Mouse (Mus musculus) embryonic facial prominence, embryonic 15.5 days (tissue): Measurements from ENCODE around the gene B3gnt3. TPM values are rescaled to one million over a fixed set of nuclear protein-coding genes. Genes with fewer than 3 reads are reported as not detected.

Source experiments
- ATAC-seq: fragments of 200-750 bp; cut with Nextera tagmentation; 2 replicates; pipeline ENCODE4 v1.8.0; 2017; ENCODE audit warnings: low read depth, moderate TSS enrichment; ENCODE audit not compliant: insufficient number of reproducible peaks, low FRiP score, low TSS enrichment
- H3K27ac ChIP-seq: fragments of 300-500 bp; sonication (generic); replicated peaks from 2 replicates; pipeline ENCODE4 v1.5.1; 2015; ENCODE audit warnings: mild to moderate bottlenecking, inconsistent platforms
- H3K27me3 ChIP-seq: fragments of 300-500 bp; sonication (generic); 2 replicates; pipeline ENCODE4 v1.6.1; 2015; ENCODE audit warnings: inconsistent platforms
- H3K36me3 ChIP-seq: fragments of 300-500 bp; sonication (generic); 2 replicates; pipeline ENCODE4 v1.6.1; 2015; ENCODE audit warnings: mild to moderate bottlenecking, inconsistent platforms
- H3K4me1 ChIP-seq: fragments of 300-500 bp; sonication (generic); 2 replicates; pipeline ENCODE4 v1.6.1; 2015; ENCODE audit warnings: inconsistent platforms
- H3K4me2 ChIP-seq: fragments of 300-500 bp; sonication (generic); replicated peaks from 2 replicates; pipeline ENCODE4 v1.6.1; 2015; ENCODE audit warnings: mild to moderate bottlenecking, inconsistent platforms
- H3K4me3 ChIP-seq: fragments of 300-500 bp; sonication (generic); replicated peaks from 2 replicates; pipeline ENCODE4 v1.5.1; 2015; ENCODE audit warnings: mild to moderate bottlenecking, inconsistent platforms
- H3K9ac ChIP-seq: fragments of 300-500 bp; sonication (generic); 2 replicates; pipeline ENCODE4 v1.6.1; 2015; ENCODE audit warnings: inconsistent platforms
- H3K9me3 ChIP-seq: fragments of 300-500 bp; sonication (generic); replicated peaks from 2 replicates; pipeline ENCODE4 v1.6.1; 2016; ENCODE audit warnings: inconsistent platforms
- WGBS: fragments of 180-500 bp; shearing (Covaris S2); methylation state at CpG from one replicate; pipeline ENCODE4 v1.1.7; 2015; 5-methylcytosine and 5-hydroxymethylcytosine counted together
- polyA plus RNA-seq: library from polyadenylated mRNA; unstranded; fragments of >200 nt; fragmentation: Nextera tagmentation; extraction: Ambion mirVana; gene quantifications from 2 replicates; pipeline ENCODE4 v1.2.1, GENCODE M21; 2015

Gene B3gnt3
- polyA plus RNA-seq, 1 experiment from 2014 or later = 1.1 TPM

GRCm38 (mm10) chr8:71728240-71728785 is 26.7 kb upstream of the B3gnt3 start:
- H3K27ac ChIP-seq = no peak overlapping the region
- ATAC-seq = no peak

GRCm38 (mm10) chr8:71725122-71725924 is 23.7 kb upstream of the B3gnt3 start, which contains the start of gene Fcho1:
Gene Fcho1, minus strand, starts transcription at chr8:71725716.
- Histone ChIP-seq H3K4me3 (peak within 1 kb of the TSS; percentile 59), H3K4me2 (peak within 1 kb of the TSS; percentile 86), H3K27ac (no peak within 1 kb of the TSS), H3K9me3 (no peaks in the 10 kb centered on the region), H3K9ac (peak within 1 kb of the TSS; percentile 24), H3K4me1 (peaks cover 19% of the 10 kb centered on the region), H3K36me3 (no peaks in the 10 kb centered on the region), H3K27me3 (peaks cover 29% of the 10 kb centered on the region)
- under 1% methylated on average over 54 of the region's 54 CpGs for WGBS
- ATAC-seq = peak; percentile 74

More at GRCm38 (mm10) chr8:71728240-71728785, 26.7 kb upstream of the B3gnt3 start:
- H3K4me1 ChIP-seq = peaks cover 19% of the 10 kb centered on the region
- H3K36me3 ChIP-seq = no peaks in the 10 kb centered on the region
- peak overlapping the region; percentile 54 for H3K4me2 ChIP-seq
- no peaks in the 10 kb centered on the region for H3K9me3 ChIP-seq
- peaks cover 32% of the 10 kb centered on the region for H3K27me3 ChIP-seq
- no peak overlapping the region for H3K9ac ChIP-seq
- 7% methylated on average over 20 of the region's 21 CpGs for WGBS
- H3K4me3 ChIP-seq = peak overlapping the region; percentile 31

- 59% methylated on average over 4 of the region's 4 CpGs for WGBS
- no peak for ATAC-seq
These were observed 22.8 kb upstream of the B3gnt3 start for GRCm38 (mm10) chr8:71724389-71724788.

DNA sequence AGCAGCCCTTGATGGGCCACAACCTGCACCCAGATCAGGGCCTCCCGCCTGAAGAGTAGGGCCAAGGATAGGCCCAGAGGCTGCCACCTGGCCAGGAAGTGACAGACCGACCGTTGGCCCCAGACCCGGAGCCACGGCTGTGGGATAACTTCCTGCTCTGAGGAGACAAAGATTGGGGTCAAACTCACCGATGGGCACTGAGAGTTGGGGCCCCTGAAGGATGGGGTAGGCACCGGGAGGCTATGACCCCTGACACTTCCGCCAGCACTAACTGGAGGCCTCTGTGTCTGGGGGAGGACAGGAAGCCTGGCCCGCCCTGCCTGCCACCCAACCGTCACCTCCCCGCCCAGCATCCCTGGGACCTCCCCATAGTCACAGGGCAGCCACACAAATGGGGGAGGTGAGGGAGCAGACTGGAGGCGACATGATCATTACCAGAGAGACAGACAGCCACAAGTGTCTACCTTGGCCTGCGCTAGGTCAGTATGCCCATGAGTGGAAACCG is 21.5 kb upstream of the B3gnt3 start:
- H3K4me2 ChIP-seq = no peak overlapping the region
- H3K9ac ChIP-seq = no peak overlapping the region
- no peak overlapping the region for H3K4me3 ChIP-seq
- no peaks in the 10 kb centered on the region for H3K9me3 ChIP-seq
- no peaks in the 10 kb centered on the region for H3K36me3 ChIP-seq
- no peak for ATAC-seq
- WGBS = 47% methylated on average over 14 of the region's 14 CpGs
- H3K4me1 ChIP-seq = peaks cover 10% of the 10 kb centered on the region
- H3K27ac ChIP-seq = no peak overlapping the region
- peaks cover 27% of the 10 kb centered on the region for H3K27me3 ChIP-seq

More at GRCm38 (mm10) chr8:71724389-71724788, 22.8 kb upstream of the B3gnt3 start:
- Histone ChIP-seq H3K27ac (no peak overlapping the region), H3K4me1 (peaks cover 19% of the 10 kb centered on the region), H3K36me3 (no peaks in the 10 kb centered on the region), H3K4me2 (no peak overlapping the region), H3K9ac (no peak overlapping the region), H3K9me3 (no peaks in the 10 kb centered on the region), H3K27me3 (peaks cover 27% of the 10 kb centered on the region), H3K4me3 (no peak overlapping the region; the same call in 1 of the 2 replicates)

GRCm38 (mm10) chr8:71719928-71720457 is 18.4 kb upstream of the B3gnt3 start:
- Histone ChIP-seq H3K4me1 (peaks cover 2% of the 10 kb centered on the region), H3K36me3 (no peaks in the 10 kb centered on the region), H3K4me2 (no peak overlapping the region), H3K4me3 (no peak overlapping the region), H3K9ac (no peak overlapping the region), H3K27me3 (peaks cover 10% of the 10 kb centered on the region), H3K9me3 (no peaks in the 10 kb centered on the region), H3K27ac (no peak overlapping the region)
- ATAC-seq = no peak
- 42% methylated on average over 7 of the region's 7 CpGs for WGBS

- H3K27ac ChIP-seq = no peak overlapping the region
- no peak for ATAC-seq
- H3K36me3 ChIP-seq = no peaks in the 10 kb centered on the region
- H3K9ac ChIP-seq = no peak overlapping the region
- H3K4me1 ChIP-seq = no peaks in the 10 kb centered on the region
- H3K4me2 ChIP-seq = no peak overlapping the region
- H3K27me3 ChIP-seq = 0 out of 2 replicates have a peak, but pooled peaks cover 2% of the 10 kb centered on the region
- 56% methylated on average over 4 of the region's 4 CpGs for WGBS
- H3K9me3 ChIP-seq = no peaks in the 10 kb centered on the region
- H3K4me3 ChIP-seq = no peak overlapping the region
These were observed 17.6 kb upstream of the B3gnt3 start for GRCm38 (mm10) chr8:71719218-71719617.

DNA sequence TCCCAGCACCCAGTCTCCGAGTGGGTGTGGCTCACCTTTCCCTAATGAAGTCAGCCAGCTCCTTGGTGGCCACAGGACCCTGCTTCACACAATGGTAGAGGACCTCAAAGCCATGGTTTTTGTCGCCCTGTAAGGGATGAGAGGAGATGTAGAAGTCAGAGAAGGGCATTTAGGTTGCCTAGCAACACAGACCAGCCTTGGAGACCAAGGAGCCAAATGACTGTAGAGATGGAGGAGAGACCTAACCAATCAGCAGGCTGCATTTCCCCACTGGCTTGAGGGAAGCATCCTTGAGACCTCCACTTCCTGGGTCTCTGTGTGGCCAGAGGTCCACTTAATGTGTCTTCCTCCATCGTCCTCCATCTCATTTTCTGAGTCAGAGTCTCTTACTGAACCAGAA is 16.7 kb upstream of the B3gnt3 start:
- H3K4me3 ChIP-seq = no peak overlapping the region
- no peak for ATAC-seq
- no peak overlapping the region for H3K4me2 ChIP-seq
- no peaks in the 10 kb centered on the region for H3K27me3 ChIP-seq
- H3K4me1 ChIP-seq = no peaks in the 10 kb centered on the region
- H3K27ac ChIP-seq = no peak overlapping the region
- H3K9ac ChIP-seq = no peak overlapping the region
- WGBS = 18% methylated on average over 3 of the region's 3 CpGs
- H3K36me3 ChIP-seq = no peaks in the 10 kb centered on the region
- H3K9me3 ChIP-seq = no peaks in the 10 kb centered on the region

- Histone ChIP-seq H3K36me3 (no peaks in the 10 kb centered on the region), H3K27ac (no peak overlapping the region), H3K9ac (no peak overlapping the region), H3K9me3 (no peaks in the 10 kb centered on the region), H3K27me3 (no peaks in the 10 kb centered on the region), H3K4me1 (no peaks in the 10 kb centered on the region), H3K4me2 (no peak overlapping the region), H3K4me3 (no peak overlapping the region)
- WGBS = 87% methylated on average over 12 of the region's 12 CpGs
- no peak for ATAC-seq
These were observed 15.5 kb upstream of the B3gnt3 start for GRCm38 (mm10) chr8:71717096-71717495.

DNA sequence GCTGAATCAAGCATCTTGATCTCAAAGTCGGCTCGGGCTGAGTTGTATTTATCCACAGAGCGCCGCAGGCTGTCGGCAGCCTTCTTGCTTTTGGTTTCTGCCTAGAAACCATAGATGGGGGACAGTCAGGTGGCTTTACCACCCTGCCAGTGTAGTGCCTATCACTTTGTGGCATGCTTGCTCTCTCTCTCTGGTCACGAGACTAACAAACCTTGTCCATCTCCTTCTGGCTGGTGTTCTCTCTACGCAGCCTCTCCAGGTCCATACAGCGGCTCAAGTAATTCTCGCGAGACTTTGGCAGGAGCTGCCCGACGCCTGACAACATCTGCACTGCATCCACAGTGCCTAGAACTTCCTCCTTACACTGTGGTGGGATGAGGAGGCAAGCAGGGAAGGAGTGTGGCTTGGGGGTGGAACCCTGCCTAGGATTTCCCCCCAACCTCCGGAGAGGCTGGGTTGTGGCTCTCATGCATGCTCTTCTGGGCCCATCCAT is 15.0 kb upstream of the B3gnt3 start:
- Histone ChIP-seq H3K4me2 (no peak overlapping the region), H3K9me3 (no peaks in the 10 kb centered on the region), H3K27me3 (no peaks in the 10 kb centered on the region), H3K4me1 (no peaks in the 10 kb centered on the region), H3K36me3 (no peaks in the 10 kb centered on the region), H3K27ac (no peak overlapping the region), H3K9ac (no peak overlapping the region), H3K4me3 (no peak overlapping the region)
- ATAC-seq = no peak
- 79% methylated on average over 13 of the region's 13 CpGs for WGBS

- WGBS = 45% methylated on average over 8 of the region's 8 CpGs
- Histone ChIP-seq H3K36me3 (no peaks in the 10 kb centered on the region), H3K9me3 (no peaks in the 10 kb centered on the region), H3K4me3 (no peak overlapping the region), H3K9ac (no peak overlapping the region), H3K4me1 (no peaks in the 10 kb centered on the region), H3K4me2 (no peak overlapping the region), H3K27me3 (no peaks in the 10 kb centered on the region), H3K27ac (no peak overlapping the region)
- no peak for ATAC-seq
These were observed 13.9 kb upstream of the B3gnt3 start for GRCm38 (mm10) chr8:71715531-71715930.

DNA sequence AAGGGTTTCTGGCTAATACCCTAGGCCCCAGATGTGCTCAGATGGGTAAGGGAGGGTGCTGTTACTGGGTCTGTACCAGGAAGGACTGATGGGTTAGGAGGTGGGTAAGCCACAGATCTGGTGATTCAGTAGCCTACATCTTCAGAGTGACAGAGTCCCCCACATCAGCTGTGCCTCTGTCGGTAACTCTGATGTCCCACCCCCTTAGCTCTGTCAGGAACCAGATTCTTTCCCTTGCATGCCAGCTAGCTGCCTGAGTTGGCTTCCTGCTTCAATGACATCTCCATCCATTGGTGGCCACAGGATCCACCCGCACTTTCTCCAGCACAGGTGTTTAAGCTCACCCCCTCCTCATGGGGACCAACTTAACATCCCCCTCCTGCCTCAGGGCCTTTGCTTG is 10.0 kb upstream of the B3gnt3 start:
- Histone ChIP-seq H3K9me3 (no peaks in the 10 kb centered on the region), H3K27ac (no peak overlapping the region), H3K27me3 (peaks cover 30% of the 10 kb centered on the region), H3K4me3 (no peak overlapping the region), H3K36me3 (no peaks in the 10 kb centered on the region), H3K4me2 (no peak overlapping the region), H3K9ac (no peak overlapping the region), H3K4me1 (no peaks in the 10 kb centered on the region)
- WGBS = 74% methylated on average over 2 of the region's 2 CpGs
- ATAC-seq = no peak
